Mouse (Mus musculus): Measurements from ENCODE around the gene Stoml2.
A peak's percentile ranks its signal among the peaks of the same experiment; 100 is the strongest.

The Stoml2 gene

GRCm38 (mm10) chr4:43038567-43039495 lies 7.3 kb upstream of the Stoml2 start:
- peak; percentile 89 for DNase-seq (ENCODE audit: extremely low read depth, insufficient read length, low spot score)

DNA sequence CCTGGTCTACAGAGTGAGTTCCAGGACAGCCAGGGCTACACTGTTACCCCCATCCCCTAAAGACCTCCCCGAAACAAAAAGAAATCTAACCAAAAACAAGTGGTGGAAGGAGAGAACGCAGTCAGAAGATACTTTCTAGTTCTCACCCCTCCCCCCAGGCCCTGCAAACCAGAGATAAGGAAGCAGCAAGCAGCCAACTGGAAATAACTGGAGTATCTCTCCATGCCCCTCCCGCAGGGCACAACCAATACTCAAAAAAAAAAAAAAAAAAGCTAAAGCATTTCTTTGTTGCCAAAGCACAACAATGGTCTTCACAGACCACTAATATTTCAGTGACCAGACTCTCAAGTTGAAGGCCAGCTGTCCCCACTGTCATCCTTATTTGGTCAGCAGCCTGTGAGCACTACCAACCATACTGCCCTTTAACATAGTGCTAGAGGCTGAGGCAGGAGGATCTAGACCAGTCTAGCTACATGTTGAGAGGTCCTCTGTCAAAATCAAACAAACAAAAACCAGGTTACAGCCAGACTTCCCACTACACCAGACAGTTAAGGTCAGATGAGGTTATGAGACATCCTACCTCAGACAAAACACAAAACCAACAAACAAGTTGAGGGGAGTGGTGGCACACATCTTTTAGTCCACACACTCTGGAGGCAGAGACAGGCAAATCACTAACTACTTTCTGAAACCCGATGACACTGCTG lies 6.5 kb upstream of the Stoml2 start:
- no peak for DNase-seq (ENCODE audit: extremely low read depth, insufficient read length, low spot score)

DNA sequence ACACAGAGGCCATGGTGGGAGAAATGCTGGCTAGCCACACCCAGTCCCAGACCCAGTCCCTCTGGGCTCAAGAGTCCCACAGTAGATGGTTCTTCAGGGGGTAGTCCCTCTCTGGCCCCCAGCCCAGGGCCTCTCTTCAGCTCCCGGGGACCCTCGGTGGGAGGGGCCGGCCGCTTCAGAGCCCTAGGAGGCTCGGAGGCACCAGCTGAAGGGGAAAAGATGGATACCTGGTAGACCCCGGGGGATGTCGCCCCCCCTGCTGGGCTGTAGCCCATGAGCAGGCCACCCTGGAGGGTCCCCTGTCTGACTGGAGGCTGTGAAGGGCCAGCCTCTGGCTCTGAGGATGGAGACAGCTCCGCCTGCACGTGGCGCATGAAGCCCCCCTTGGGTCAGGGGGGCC lies 4.8 kb upstream of the Stoml2 start:
- DNase-seq (ENCODE audit: extremely low read depth, insufficient read length, low spot score), result no peak

DNA sequence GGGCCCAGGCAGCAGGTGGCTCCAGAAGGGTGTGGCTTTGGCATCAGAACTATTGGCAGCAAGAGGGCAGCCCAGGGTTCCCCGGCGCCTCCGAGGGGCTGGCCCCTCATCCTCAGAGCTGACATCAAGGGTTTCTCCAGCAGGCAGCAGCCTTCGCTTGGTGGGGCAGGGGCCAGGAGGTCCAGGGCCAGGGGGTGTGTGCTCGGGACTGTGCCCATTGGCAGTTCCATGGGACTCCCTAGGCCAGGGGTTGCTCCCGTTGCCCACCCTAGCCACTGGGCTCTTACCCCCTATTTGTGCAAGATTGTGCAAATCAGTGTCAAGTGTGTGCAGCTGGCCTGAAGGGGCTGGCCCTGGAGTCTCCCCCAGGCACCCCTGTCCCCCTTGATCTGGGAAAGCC lies 4.3 kb upstream of the Stoml2 start:
- no peak for DNase-seq (ENCODE audit: extremely low read depth, insufficient read length, low spot score)

DNA sequence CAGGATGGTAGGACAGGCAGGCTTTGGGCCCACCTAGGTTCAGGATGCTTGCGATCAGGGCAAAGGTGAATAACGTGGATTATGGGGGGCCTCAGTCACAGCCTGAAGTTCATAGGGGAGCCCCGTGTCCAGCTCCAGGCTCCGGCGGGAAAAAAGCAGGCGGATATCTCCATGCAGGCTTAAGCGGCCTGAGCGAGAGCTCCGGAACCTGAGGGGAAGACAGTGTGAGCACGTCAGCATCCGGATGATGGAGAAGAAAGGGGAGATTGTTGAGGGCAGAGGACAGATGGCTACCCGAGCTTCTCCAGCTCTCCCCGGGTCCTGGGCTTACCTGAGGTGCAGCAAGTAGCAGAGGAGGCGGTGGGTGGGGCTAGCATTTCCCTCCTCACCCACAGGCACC lies 2.0 kb upstream of the Stoml2 start:
- DNase-seq (ENCODE audit: extremely low read depth, insufficient read length, low spot score), result no peak

GRCm38 (mm10) chr4:43032501-43032900 lies 991 bp upstream of the Stoml2 start:
- no peak for DNase-seq (ENCODE audit: extremely low read depth, insufficient read length, low spot score)

DNA sequence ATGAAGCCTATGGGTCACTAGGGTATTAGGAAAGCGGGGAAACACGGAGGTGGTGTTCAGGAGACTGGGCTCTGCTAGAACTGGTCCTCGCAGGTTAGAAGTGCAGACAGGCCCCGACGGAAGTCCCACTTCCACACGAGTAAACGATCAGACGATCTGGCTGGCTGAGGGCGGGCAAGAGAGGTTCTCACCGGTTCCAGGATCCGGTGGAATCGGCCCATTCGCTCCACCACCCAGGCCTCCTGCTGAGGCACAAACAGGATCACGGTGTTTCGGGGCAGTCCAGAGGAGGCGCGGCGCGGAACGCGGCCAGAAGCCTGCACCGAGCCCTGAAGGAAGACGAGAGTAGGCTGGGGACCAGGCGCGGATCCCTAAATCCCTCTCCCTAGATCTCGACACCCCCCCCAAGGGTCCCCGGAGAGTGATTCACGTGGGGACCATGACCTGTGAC lies 705 bp downstream of the Stoml2 start:
- no peak for DNase-seq (ENCODE audit: extremely low read depth, insufficient read length, low spot score)

GRCm38 (mm10) chr4:43030352-43030751 lies 1.2 kb downstream of the Stoml2 start:
- DNase-seq (ENCODE audit: extremely low read depth, insufficient read length, low spot score), result no peak

GRCm38 (mm10) chr4:43029749-43030148 lies 1.8 kb downstream of the Stoml2 start:
- DNase-seq (ENCODE audit: extremely low read depth, insufficient read length, low spot score), result no peak

- DNase-seq (ENCODE audit: extremely low read depth, insufficient read length, low spot score), result no peak
These were observed 2.4 kb downstream of the Stoml2 start for GRCm38 (mm10) chr4:43029121-43029520.

- peak; percentile 97 for DNase-seq (ENCODE audit: extremely low read depth, insufficient read length, low spot score)
These were observed 6.2 kb downstream of the Stoml2 start, which contains the start of gene Pigo for GRCm38 (mm10) chr4:43025084-43025960. Gene Pigo, minus strand, starts transcription at chr4:43025819.

- DNase-seq (ENCODE audit: extremely low read depth, insufficient read length, low spot score), result no peak
These were observed 6.8 kb downstream of the Stoml2 start for GRCm38 (mm10) chr4:43024673-43025072.

- no peak for DNase-seq (ENCODE audit: extremely low read depth, insufficient read length, low spot score)
These were observed 10.2 kb downstream of the Stoml2 start for GRCm38 (mm10) chr4:43021341-43021740.

- no peak for DNase-seq (ENCODE audit: extremely low read depth, insufficient read length, low spot score)
These were observed 10.6 kb downstream of the Stoml2 start for GRCm38 (mm10) chr4:43020876-43021275.

GRCm38 (mm10) chr4:43019641-43020465 lies 11.7 kb downstream of the Stoml2 start:
- no peak for DNase-seq (ENCODE audit: extremely low read depth, insufficient read length, low spot score)

DNA sequence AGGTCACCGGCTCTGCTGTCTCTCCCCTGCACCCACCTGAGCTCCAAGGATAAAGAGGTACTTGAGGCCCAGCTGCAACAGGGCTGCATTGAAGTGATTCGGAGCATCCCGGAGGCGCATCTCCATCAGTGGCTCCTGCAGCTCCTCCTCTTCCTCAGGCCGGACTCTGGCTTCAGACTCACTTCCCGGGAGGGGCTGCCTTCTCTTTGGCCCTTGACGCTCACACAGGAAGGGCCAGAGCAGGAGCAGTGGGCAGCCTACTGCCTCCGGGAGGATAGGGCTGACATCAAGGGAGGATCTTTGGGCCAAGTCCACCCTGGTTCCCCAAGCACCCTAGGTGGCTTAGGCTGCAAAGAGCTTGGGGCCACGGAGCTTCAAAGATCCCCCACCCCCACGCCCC lies 12.3 kb downstream of the Stoml2 start:
- DNase-seq (ENCODE audit: extremely low read depth, insufficient read length, low spot score), result no peak

- DNase-seq (ENCODE audit: extremely low read depth, insufficient read length, low spot score), result no peak
These were observed 13.4 kb downstream of the Stoml2 start for GRCm38 (mm10) chr4:43018156-43018555.

GRCm38 (mm10) chr4:43012091-43012490 lies 19.4 kb downstream of the Stoml2 start:
- DNase-seq (ENCODE audit: extremely low read depth, insufficient read length, low spot score), result peak; percentile 41

GRCm38 (mm10) chr4:43010161-43011038 lies 21.1 kb downstream of the Stoml2 start, which contains the start of gene Fancg:
Gene Fancg, minus strand, starts transcription at chr4:43010506.
- peak; percentile 93 for DNase-seq (ENCODE audit: extremely low read depth, insufficient read length, low spot score)
